1 mouse cellular context compared by ENCODE assay signal in the genomic region with DNA sequence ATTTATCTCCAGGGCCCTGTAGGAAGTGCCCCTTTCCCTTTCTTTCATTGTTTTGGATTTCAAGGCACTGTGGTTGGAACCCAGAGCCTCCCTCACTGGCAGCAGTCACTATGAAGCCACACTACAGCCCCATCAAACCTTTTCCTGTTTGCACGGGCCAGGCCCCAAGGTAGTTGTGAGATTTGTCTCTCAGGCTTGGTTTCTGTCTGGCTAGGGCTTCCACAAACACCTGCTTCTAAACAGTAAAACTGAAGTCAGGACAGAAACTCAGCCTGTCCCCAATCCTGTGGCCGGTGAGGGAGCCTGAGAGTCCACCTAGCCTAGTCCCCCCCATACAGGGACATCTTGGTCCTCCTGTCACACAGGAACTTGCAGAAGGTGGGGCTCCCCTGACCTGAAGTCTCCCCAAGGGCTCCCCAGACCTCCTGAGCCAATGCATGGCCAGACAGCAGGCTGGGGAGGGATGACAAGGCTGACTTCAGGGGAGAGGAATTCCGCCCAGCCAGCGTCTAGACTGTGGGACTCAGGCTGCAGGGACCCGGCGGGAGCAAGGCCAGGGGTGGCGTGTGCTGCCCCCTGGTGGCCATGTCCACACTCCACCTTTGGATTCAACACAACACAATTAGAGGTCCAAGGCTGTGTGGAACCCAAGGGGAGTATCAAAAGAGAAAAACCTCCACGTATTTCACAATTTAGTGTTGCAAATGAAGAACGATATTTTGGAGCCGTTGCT.
TF ChIP-seq lines count a peak whose summit lies in the region.

No protein-coding gene starts in this region.

TF ChIP-seq in CH12.LX, 34 proteins besides CTCF, POLR2A, EP300 and RAD21:
- TF ChIP-seq ZC3H11A (IDR thresholded peaks at IDR 0.05; ENCODE audit: low read depth, low read length) (peak; percentile 91), IRF4 (IDR thresholded peaks at IDR 0.05; ENCODE audit: low read depth, low read length) (peak; percentile 12; the same call in 1 of the 2 replicates), CHD2 (IDR thresholded peaks at IDR 0.05; ENCODE audit: low read length) (no peak), PAX5 (IDR thresholded peaks at IDR 0.05; ENCODE audit: low read length) (no peak), MEF2A (IDR thresholded peaks at IDR 0.05; ENCODE audit: borderline replicate concordance, low read depth, low read length) (peak; percentile 58; the same call in 1 of the 2 replicates), E2F4 (IDR thresholded peaks at IDR 0.05; ENCODE audit: insufficient replicate concordance, low read depth, low read length) (no peak), ELF1 (IDR thresholded peaks at IDR 0.05; ENCODE audit: low read depth, low read length) (no peak), KAT2A (IDR thresholded peaks at IDR 0.05; ENCODE audit: insufficient replicate concordance, low read length) (no peak), ZKSCAN1 (IDR thresholded peaks at IDR 0.05; ENCODE audit: borderline replicate concordance, low read depth, low read length) (no peak), JUND (conservative IDR thresholded peaks at IDR 0.05; ENCODE audit: low read depth, low read length) (no peak), NELFE (IDR thresholded peaks at IDR 0.05; ENCODE audit: low read depth, low read length) (peak; percentile 37; the same call in 1 of the 2 replicates), ZNF384 (IDR thresholded peaks at IDR 0.05; ENCODE audit: low read depth, low read length) (peak; percentile 66), MXI1 (IDR thresholded peaks at IDR 0.05; ENCODE audit: low read depth, low read length) (peak; percentile 39; the same call in 1 of the 2 replicates), MAX (IDR thresholded peaks at IDR 0.05; ENCODE audit: low read length) (0 out of 2 replicates have a peak, but pooled peaks have one; percentile 27), SMC3 (IDR thresholded peaks at IDR 0.05; ENCODE audit: low read depth, low read length) (peak; percentile 99), TCF12 (IDR thresholded peaks at IDR 0.05; ENCODE audit: low read depth, low read length) (peak; percentile 14; the same call in 1 of the 2 replicates), BHLHE40 (IDR thresholded peaks at IDR 0.05; ENCODE audit: low read depth, low read length) (peak; percentile 62), SIN3A (IDR thresholded peaks at IDR 0.05; ENCODE audit: low read length) (peak; percentile 80), NRF1 (IDR thresholded peaks at IDR 0.05; ENCODE audit: low read depth, low read length) (no peak), JUN (IDR thresholded peaks at IDR 0.05; ENCODE audit: insufficient read depth, low read depth, low read length) (no peak), POLR2AphosphoS2 (IDR thresholded peaks at IDR 0.05; ENCODE audit: low read depth, low read length) (no peak)
